Mouse (Mus musculus) kidney, postnatal 4 days (tissue): ENCODE measurements around the gene Cyp2a5.
"Not testable (repeated sequence)": the region's sequence is repeated elsewhere in the genome, so short reads cannot be mapped to it uniquely, and the experiment has no call there.

Experiments
- DNase-seq, 2 experiments: peaks; one replicate each; pipeline ENCODE4 v3.0.0; 2021; ENCODE audit warnings: mixed read lengths in 2 of 2

Cyp2a5 gene

DNA sequence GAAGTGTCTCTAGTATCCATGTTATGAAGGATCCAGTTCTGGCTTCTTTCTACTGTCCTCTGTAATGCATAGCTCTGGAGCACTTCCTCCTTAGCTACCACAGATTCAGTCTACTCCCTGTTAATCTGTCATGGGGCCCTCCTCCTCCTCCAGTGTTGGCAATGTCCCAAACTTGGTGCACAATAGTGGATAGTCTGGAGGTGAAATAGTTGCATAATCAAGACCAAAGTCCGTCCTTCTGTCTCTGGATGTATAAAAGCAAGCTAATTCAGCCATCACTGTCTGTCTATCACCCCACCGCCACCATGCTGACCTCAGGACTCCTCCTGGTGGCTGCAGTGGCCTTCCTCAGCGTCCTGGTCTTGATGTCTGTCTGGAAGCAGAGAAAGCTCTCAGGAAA lies at the start of gene Cyp2a5:
Cyp2a5 (plus strand) TSS at position 247 of the 400 bp plus-strand sequence.
- peak in 1 of 2 experiments; percentile 7 for DNase-seq

DNA sequence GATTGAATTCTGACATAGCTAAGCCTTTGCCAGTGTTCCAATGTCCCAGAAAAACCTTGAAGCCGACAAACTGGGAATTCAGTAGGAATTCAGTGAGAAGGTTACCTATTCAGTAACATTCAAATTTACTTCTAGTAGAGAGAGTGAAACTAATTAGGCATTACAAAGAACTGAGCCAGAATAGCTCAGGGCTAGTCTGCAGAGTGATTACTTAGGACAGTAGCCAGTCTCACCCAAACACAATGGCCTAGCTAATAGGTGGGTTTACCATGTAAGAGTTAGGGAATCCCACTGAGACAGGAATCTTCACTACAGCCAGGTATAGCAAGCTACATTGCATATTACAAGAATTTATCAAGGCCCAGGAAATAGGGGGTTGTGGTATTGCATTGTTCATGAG lies 49.1 kb upstream of the Cyp2a5 start:
- DNase-seq, result not testable (repeated sequence)

DNA sequence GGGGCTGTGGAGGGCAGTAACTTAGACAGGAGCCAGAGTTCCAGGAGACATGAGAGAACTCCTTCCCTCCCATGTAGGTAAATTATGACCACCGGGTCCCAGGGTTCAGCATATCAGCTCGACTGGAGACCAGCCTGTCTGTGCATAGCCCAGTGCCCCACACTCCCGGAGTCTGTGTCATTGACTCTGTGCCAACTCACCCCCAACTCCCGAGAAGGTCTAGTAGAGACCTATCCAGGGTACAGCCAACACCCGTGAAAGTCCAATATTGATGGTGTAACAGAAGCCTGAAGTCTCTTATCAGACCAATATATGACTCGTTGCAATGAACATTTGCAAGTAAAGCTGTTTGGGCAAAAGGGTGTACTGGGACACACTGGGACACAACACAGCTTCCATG lies 45.1 kb upstream of the Cyp2a5 start:
- DNase-seq, result no peak

DNA sequence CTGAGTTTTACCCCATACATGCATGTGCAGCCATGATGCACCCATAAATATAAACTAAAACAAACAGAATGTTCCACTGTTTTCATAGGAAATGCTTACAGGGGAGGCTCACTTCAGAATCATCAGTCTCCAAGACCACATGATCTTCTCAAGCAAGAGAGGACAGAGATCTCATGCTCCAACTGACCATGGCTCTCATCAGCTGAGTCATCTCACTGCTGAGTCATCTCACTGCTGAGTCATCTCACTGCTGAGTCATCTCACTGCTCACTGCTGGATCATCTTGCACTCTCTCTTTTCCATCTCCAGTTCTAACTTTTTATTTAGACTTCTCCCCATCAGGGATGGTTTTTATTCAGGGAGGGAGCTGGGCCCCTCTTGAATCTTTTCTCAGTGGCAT lies 35.0 kb upstream of the Cyp2a5 start:
- no peak for DNase-seq

DNA sequence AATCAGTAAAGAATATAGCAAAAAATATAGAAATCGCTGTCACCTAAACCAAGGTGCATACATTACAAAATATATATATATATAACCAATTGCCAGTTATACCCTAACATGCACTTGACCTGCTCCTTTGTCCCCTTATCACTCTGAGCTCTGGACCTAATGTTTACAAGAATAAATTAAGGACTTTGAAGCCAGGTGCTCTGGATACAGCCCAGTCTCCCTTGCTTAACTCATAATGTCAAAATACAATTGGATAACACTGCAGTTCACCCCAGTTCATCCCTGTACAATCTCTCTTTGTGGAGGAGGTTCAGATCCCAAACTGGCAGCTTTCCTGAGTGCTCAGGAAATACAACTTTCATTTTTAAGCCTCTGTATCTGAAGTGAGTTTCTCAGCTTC lies 34.1 kb upstream of the Cyp2a5 start:
- DNase-seq, result no peak

DNA sequence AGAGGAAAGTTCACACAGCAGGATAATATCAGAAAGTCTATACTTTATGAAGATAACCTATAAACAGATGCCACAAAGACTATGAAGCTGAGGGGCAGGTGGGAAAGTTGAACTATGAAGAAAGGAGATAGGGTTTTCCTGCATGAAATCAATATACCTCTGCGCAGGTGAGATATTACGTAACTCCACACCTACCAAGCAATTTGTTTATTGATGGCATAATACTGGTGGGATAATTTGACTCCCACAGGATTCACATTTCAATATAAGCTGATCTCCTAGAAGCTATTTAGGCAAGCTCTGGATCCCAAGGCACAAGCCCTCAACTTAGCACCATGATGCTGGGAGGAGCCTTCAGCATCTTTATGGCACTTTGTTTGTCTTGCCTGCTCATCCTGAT lies 26.5 kb upstream of the Cyp2a5 start, which contains the start of gene Cyp2g1:
Cyp2g1 (plus strand) TSS at position 301 of the 400 bp plus-strand sequence.
- DNase-seq, result no peak

DNA sequence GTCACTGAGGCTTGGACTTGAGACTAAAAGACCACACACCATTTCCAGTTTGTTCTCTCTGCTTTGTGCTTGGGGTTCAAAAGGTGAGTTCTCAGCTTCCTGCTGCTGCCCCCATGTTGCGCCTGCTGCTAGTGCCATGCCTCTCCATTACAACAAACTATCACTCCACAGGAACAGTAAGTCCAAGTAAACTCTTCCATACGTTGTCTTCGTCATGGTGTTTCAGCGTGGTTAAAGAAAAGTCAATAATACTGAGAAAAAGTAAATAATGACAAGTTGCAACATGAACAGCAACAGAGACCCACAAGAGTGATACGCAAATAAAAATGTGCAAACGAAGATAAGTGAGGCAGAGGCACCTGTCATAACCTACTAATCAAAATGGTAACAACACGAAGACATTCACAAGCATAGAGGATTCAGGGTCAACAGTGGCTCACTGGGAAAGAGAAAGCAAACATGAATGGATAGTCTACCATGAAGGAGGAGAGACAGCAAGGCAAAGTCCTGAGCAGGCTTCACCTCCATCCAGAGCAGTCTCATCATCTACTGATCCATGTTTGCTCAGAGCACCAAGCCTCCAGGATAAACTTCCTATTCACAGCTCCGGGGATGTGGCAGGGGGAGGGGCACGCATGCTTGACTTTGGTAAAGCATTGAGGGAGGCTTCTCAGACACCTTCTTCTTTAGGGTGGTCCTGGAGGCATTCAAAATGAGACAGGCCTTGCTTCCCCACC lies 3.4 kb upstream of the Cyp2a5 start:
- not testable (repeated sequence) for DNase-seq

DNA sequence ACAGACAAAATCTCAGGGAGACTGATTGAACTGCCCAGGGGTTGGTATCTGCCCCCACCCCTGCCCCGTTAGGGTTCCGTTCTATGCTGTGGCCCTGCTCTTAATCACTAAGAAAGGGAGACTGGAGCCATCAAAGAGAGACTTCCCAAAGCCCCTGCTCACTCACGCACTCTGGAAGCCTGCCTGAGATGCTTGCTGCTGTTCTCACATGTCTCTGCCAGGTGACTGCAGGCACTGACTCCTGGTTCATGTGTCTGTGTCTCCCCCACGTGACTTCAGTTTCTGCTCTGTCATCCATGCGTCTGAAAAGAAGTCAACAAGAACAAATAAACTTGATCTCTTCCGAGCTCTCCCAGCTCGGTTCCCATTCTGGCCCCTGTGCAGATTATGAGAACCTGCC lies 2.4 kb upstream of the Cyp2a5 start:
- DNase-seq, result not testable (repeated sequence)

DNA sequence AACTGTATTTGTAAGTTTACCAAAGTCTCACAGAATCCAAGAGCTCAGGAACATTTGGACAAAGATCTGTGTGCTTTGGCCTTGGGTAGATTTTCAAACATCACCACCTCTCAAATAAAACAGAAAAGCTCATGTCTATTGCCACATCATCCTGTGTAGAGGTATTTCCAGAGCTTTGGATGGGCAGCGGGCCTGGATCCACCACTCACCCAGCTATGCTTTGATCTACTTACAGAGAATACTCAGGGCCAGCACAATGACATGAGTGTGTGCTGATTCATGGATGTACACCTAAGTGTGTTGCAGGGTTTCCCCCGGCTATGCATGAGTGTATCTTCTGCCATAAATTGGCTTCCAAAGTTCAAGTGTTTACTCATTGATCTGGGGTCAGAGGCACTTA lies 8.3 kb downstream of the Cyp2a5 start:
- DNase-seq, result not testable (repeated sequence)

DNA sequence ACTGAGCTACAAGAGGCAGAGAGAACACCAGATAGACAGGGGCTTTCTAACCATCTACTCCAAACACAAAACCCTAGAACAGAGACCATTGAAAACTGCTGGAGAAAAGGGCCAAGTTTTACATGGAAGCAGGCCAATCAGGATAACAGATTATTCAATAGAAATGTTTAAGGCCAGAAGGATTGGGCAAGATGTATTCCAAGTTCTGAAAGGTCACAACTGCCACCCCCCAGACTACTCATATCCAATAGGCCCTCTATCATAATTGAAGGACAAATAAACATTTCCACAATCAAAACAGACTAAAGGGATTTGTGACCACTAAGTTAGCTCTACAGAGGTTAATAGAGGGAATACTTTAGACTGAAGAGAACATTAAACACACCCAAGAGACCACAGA lies 15.0 kb downstream of the Cyp2a5 start:
- not testable (repeated sequence) for DNase-seq

DNA sequence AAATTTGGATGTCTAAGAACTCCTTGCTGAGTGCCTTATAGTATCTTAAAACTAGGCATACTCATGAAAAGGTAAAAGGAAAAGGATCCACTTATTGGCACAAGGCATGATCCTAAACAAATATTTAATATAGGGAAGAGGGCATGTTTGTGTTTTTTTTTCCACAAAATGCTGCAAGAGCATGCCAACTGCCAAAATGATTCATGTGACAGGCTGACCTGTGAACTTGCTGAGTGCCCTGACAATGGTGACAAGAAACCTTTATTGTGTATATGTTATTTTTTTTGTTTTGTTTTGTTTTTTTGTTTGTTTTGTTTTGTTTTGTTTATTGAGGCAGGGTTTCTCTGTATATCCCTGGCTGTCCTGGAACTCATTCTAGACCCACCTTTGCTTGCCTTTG lies 43.5 kb downstream of the Cyp2a5 start:
- not testable (repeated sequence) for DNase-seq

DNA sequence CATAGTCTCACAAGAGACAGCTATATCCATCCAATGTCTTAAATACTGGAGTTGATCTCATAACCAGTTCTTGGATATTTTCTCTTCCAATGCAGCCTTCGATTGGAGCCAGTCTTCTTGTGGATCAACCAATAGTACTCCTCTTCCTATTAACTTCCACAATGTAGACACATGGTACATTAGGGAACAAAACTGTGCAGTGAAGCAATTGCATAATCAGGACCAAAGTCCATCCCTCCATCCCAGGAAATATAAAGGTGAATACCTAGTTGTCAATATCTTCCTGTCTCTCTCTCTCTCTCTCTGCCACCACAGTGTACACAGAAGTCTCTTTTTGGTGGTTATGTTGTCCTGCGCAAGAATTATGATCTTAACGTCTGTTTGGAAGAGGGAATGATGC lies 45.5 kb downstream of the Cyp2a5 start:
- not testable (repeated sequence) for DNase-seq
